Mouse (Mus musculus) erythroblast, embryonic 14.5 days (primary cell): ENCODE measurements around the gene Pik3r3.

ENCODE experiments used
- GATA1 ChIP-seq: IDR thresholded peaks from 2 replicates; pipeline ENCODE4 v1.6.1; 2012; ENCODE audit warnings: low read length, inconsistent platforms, mixed read lengths
- TAL1 ChIP-seq: IDR thresholded peaks from 3 replicates; pipeline ENCODE4 v1.6.1; 2012; ENCODE audit warnings: low read length, inconsistent platforms, mixed read lengths

GRCm38 (mm10) chr4:116217046-116217445, 4.4 kb upstream of the Pik3r3 start:
- TF ChIP-seq TAL1 (no peak), GATA1 (no peak)
